Mouse (Mus musculus): ENCODE measurements around the gene Kdm4a.

DNA sequence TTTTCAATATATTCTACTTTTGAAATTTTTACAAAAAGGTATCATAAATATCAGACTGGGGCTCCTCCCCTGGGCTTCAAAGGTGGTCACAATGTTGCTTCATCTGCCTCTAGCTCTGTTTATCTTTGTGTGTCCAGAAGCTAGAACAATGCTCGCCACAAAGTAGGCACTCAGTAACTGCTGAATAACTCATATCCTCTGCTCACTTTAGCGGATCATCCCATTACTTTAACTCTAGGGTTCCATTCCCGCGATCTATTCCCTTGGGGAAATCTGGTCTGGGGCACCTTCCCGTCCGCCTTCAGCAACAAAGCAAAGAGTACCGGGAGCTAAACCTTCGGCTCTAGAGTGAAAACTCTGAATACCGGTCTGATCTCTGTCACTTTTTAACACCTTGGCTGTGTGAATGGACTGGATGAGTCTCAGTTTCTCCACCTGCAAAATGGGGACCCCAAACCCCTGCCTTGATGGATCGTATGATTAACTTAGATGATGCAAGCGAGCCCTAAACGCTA lies 834 bp downstream of the Kdm4a start:
- TF ChIP-seq CTCF (IDR thresholded peaks at IDR 0.05; ENCODE audit: low read depth) = no peak
- no peak for TF ChIP-seq EP300 (IDR thresholded peaks at IDR 0.05; ENCODE audit: low read depth)
